Mouse (Mus musculus) gastrocnemius, postnatal 10 days (tissue): ENCODE data around the gene Trf. TPM values are rescaled to one million over a fixed set of nuclear protein-coding genes. Genes with fewer than 3 reads are reported as not detected.
A peak's percentile ranks its signal among the peaks of the same experiment; 100 is the strongest.

ENCODE experiments used
- DNase-seq: peaks from one replicate; pipeline ENCODE4 v3.0.0; 2021; ENCODE audit warnings: mixed read lengths
- long read RNA-seq, 2 experiments: library from polyadenylated mRNA; stranded (forward); transcript quantifications; one replicate each; pipeline ENCODE4 v2.0.0; 2021
- total RNA-seq, 2 experiments: library from RNA; stranded (reverse); gene quantifications; 2 replicates each; pipeline ENCODE4 v1.2.3; 2021

Gene Trf
- total RNA-seq, result 10 to 100 TPM; 12.1 to 27.5 TPM
- long read RNA-seq, experiment 1, transcript Trf-201 (17 exons, 2,571 nt), result major isoform, 35 of 40 reads
- long read RNA-seq, experiment 1, partial matches to known transcripts, result 2 of 40 reads
- long read RNA-seq, experiment 1, other reads (novel, unspliced or antisense), result 3 of 40 reads
- long read RNA-seq, experiment 2, transcript Trf-201 (17 exons, 2,571 nt), result major isoform, 32 of 33 reads
- long read RNA-seq, experiment 2, partial matches to known transcripts, result 1 of 33 reads
- long read RNA-seq, experiment 2, other reads (novel, unspliced or antisense), result 0 of 33 reads

DNA sequence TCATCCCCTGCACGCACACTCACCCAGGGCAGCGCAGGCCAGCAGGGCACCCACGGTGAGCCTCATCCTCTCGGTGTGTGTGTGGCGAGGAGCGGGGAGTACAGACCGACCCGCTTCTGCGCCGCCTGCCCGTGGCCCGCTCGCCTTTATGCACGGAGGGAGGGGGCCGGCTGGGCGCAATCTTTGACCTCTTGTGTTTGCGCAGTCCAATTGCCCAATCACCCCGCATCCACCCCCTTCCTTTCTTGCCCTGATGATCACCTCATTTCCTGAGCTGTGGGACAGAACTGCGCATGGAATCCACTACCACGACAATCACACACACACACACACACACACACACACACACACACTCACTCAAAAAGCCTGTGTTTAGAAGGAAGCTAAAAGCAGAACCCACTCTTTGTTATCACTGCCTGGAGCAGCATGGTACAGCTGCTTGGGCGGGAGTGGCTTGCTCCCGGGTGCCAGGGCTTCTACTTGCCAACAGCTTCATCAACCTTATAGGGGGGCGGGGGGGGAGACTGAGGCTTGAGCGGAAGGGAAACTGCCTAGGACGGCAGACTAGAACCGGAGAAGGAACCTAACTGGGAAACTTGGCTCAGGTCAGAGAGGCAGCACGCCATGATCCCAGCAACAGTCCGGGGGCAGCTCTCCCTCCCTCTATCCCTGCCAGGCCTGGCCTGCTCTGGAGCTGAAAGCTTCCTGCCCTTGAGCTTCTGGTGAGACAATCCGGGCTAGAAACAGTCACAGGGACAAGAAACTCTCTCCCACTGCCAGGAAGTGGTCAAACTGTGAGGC lies at the start of gene Trf, which contains the start of gene Gm20425:
Gene Trf (minus strand): TSS at position 294 of the 801 bp plus-strand sequence.
Gene Gm20425 (minus strand): TSS at position 157 of the 801 bp plus-strand sequence.
- DNase-seq, result peak; percentile 30

DNA sequence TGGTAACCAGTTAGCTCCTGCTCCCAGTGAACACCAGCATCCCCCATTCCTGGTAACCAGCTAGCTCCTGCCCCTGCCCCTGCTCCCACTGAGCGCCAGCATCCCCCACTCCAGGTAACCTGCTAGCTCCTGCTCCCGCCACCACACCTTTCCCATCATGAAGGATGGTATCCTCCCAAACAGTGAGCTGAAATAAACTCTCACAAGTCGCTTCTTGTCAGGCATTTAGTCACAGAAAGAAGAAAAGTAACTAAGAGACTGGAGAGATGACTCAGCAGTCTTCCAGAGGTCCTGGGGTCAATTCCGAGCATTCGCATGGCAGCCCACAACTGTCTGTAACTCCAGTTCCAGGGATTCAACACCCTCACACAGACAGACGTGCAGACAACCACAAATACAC lies 46.6 kb upstream of the Trf start:
- no peak for DNase-seq

DNA sequence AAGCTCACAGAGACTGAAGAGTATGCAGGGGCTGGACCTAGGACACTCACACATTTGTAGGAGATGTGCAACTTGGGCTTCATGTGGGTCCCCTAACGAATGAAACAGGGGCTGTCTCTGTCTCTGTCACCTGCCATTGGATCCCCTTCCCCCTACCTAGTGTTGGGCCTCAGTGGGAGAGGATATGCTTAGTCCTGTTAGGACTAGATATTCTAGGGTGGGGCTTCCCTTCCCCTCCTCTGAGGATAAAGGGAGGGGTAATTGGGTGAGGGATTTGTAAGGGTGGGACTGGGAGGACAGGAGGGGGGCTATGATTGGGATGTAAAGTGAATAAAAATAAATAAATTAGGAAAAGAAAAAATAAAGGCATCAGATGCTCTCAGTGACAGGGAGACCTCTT lies 45.4 kb upstream of the Trf start:
- no peak for DNase-seq

DNA sequence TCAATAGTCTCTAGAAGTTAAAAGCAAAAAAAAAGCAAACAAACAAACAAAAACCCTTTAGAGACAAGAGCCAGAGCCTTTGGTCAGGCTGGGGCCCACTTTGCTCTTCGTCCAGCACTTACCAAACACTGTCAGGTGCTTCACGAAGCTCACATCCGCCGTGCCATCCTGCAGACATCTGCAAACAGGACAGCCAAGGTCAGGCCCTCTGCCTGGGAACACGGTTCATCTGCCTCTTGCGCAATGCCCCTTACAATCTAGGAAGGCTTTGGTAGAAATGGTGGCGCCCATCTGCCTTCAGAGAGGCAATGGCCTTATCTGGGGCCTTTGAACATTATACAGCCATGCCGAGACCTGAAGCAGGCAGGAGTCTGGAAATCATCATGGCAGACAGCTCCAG lies 44.6 kb upstream of the Trf start:
- no peak for DNase-seq

DNA sequence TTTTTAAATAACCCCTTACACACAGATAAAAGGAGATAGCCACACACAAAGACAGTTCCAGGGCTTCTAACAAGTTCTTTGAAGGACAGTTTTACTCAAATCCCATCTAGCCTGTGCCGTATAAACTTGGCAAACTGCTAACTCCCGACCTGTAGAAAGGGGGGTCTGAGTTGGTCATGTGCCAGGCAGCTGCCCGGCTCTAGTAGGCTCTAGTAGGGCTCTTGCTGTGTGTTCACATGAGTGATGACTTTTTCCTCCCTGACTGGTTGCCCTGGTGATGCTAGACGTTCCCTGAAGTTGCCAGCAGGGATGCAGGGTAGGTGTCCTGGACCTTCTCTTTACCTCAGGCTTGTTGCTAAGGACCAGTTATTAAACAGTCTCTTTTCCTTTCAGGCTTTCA lies 40.9 kb upstream of the Trf start:
- DNase-seq, result no peak

DNA sequence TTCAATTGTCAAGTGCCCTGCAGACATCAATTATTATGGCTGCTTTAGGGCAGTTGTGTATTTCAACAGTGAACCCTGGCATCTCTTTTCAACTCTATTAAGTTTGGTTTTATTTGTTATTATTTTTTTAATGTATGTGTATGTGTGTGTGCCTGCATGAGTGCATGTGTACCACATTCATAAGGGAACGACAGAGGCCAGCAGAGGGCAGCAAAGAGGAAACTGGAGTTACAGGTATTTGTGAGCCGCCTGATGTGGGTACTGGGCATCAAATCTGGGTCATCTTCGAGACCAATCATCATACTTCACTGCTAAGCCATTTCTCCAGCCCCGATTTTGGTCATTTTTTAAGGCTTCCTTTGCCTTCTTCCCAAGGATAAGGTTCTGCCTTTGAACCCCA lies 35.5 kb upstream of the Trf start:
- no peak for DNase-seq

DNA sequence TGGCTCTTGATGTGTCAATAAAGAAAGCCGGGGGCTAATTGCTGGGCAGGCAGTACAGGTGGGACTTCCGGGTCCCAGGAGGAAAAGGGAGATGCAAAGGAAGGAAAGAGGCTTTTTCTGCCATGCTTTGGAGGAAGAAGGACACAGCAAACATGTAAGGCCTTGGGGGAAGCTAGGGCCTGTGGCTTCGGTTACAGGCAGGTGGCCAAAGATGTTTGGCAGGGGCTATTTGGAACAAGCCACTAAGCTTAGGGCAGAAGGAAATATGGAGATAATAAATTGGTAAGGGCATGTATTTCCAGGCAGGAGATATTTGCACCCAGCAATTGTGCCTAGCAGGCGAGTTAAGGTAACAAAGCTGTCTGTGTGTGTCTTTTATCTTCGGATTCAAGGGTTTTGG lies 22.7 kb upstream of the Trf start:
- DNase-seq, result peak; percentile 22

DNA sequence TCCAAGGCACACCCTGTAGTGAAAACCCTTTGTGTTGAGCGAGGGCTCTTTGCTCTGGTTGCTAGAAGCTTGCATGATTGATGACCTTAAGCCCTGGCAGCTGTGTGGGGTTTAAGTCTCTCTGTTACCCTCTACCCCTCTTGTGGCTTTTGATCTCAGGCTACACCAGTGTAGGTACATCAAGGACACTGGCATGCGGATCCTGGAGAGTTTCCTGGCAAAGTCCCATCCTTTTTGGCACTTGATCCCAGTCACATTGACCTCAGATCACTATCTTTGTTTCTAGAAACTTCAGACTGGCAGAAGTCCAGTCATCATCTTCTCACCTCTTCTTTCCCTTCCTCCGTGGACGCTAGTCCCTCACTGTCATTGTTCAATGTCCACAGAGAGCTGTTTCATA lies 18.4 kb upstream of the Trf start:
- no peak for DNase-seq

DNA sequence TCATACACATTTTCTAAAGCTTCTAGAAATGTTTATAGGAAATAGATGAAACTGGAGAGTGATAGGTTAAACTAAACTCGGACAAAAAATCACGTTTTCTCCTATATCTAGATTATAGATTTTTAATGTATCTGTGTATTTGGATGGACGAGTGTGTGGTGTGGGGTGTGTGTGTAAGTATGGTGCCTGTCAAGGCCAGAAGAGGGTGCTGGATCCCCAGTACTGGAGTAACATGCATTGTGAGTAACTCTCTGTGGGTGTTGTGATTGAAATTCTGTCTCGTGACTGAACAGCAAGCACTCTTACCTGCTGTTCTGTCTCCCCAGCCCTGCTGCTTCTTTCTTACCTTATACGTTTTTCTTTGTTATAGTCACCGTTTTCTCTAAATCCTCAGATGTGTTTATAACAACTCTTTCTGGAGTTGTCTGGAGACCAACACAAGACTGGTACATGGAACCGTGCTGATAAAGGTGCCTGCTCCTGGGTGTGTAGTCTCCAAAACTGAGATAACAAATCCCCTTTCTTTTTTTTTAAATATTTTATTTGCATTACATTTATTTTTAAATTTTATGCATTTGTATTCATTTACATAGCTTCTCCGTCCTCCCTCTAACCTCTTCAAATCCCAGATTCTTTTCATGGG lies 16.4 kb upstream of the Trf start:
- DNase-seq, result no peak

DNA sequence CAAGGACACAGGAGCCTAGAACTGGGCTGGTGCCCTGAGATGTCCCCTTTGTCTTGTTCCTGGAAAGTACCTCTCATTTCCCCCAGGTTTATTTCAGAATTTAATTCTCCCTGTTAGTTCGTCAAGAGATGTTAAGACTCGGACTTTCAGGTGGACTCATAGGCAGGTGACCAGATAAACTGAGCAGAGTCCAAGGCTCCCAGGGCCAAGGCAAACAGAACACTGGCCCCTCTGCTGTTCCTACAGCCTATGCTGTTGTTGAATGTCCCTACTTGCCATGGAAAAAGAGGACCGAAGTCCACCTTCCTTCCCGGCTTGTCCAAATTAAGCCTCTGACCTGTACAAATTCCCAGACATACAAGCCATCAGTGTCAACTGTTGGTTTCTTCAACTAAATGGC lies 13.4 kb upstream of the Trf start:
- no peak for DNase-seq

DNA sequence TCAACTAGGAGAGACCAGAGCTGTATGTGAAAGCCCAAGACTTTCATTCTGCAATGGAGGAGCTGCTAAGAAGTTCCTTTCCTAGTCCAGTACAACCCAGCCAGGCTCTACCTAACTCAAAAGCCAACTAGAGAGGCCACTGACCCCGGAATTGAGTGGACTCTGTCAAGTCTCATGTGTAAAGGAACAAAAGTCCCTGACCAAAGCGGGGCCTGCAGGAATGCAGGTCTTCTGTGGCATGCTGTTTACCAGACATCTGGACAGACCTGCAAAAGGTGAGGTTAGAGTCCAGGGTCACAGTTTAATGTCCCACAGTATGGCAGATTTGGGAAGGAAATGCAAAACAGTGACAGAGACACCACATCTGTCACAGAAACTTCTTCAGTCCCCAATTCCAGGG lies 11.0 kb upstream of the Trf start:
- no peak for DNase-seq

DNA sequence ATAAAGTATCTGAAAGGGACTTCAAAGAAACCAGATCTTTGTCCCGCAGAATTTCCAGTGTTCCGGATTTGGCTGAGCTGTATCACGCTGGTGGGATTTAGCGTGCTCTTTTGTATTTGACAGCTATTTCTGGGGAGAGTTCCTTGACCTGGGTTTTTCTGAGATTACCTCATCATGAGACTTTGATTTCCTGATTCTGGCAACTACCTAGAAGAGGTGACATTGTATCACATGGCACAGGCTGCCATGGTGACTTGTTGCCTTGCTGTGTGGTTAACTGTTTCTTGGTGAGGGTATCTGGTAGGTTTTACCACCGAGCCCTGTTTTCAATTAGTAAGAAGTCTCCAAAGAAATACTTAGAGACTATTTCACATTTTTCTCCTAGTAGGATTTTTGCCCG lies 9.2 kb upstream of the Trf start:
- no peak for DNase-seq

DNA sequence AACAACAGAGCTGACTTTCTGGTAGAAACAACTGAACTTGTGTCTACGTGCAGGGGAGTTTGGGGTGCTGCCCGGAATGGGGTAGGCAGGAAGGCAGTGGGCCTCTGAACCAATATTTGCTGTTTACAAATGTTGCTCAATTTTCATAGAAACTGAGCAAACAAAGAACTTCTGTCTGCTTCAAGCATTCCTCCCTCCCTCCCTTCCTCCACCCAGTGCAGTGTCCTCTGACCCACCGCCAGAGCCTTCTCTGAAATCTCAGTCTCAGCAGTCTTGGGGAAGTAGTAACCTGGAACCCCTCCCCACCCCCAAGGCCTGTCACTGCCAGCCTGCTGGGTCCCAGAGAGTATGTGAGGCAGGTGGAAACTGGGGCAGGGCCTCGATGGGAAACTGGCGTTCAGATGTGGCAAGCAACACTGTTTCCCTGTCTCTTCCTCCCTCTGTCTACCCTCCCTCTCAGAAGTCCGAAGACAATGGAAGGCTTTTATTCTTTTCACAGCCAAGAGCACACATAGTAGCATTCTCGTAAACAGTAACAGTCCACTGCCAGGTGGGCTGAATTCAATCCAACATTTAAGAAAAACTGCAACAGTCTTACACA lies 4.4 kb upstream of the Trf start:
- no peak for DNase-seq

DNA sequence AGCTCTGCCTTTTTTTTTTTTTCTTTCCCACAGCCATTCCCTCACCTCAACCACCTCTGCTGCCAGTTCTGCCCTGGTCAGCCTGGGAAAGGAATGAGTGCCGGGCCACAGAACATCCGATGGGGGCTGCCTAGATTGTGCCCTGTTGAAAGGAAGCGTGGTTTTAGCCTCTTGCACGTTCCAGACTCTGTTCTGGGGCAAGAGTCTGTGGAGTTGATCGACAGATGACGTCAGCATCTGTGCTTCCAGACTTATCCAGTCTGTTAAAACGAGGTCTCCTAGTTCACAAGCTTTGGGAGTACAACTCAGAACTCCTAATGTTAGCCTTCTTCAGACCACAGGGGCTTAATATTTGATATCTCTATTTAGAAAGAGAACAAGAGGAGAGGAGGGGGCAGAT lies 3.8 kb upstream of the Trf start:
- DNase-seq, result no peak

DNA sequence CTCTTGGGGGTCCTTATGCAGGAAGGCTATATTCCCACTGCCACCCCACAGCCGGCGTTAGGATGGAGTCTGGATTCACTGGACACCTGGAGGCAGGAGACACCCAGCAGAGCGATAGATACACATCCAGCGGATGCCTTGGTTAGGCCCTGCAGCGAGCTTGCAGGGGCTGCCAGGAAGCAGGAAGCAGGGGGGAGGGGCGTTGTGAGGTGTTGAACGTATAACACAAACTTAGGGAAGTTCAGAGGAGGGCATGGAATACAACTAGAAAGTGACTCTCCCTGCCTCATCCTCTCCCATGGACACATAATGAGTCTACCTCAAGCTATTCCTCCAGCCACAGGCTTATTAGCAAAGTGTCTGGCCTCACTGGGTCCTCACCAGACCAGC lies 2.8 kb upstream of the Trf start:
- no peak for DNase-seq

DNA sequence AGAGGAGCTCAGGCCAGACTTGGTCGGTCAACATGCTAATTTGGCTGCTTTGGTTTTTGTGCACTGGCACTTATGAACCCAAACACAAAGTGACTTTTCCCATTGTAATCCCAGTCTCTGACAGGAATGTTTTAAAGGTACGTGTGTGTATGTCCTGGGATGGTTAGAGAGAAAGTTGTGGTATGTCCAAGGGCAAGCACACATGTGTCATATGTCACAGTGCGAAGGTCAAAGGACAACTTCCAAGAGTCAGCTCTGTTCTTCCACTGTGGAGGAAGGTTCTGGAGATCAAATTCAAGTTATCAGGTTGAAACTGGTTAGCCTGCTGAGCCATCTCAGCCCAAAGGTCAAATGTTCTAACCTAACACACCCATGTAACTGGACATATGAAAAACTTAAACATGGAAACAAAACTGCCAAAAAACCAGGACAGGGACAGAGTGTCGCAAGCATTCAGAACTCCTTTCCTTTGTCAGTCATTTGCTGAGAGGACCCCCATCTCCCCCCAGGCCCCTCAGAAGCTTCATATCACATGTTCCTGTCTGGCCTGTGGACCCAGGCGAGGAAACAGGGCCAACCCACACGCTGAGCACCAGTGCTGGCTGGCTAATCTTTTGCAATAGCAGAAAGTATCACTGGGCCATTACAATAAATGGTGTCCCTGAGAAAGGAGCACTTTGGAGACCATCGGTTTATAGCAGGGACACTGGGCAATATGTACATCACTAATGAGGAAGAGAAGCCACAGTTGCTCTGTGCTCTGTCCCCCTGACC lies 2.2 kb upstream of the Trf start:
- DNase-seq, result no peak

DNA sequence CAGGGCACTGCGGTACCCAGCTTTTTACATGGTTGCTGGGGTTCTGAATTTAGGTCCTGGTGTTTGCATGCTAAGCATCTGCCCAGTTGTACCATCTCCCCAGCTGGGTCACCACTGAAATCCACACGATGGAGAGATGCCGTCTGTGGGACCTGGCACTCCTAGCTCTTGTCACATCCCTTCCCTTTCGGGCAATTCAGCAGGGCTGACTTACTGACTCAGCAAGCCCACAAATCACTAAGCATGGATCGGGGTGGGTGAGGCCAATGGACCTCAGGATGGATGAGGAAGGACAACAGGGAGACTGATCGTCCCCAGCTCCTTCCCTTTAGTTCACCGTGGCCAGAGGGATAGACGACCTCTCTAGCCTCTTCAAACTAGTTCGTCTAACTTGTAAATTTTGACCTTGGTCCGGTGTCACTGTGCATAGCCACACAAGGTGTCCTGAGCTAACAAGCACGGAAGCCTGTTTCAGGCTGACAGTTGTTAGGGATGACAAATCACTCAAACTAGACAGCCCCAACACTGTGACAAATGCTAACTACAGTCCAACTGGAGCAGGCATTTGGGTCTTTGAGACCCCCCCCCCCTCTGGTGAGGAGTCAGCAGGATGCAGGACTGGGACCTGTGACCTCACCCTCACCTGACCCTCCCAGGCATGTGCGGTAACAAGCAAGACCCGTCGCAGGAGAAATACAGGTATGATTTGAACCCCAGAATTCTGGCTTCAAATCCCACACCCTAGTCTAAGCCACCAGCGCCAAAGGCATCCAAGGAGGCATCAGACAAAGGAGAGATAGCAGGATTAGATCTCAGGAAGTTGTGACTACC lies 992 bp downstream of the Trf start:
- DNase-seq, result no peak

DNA sequence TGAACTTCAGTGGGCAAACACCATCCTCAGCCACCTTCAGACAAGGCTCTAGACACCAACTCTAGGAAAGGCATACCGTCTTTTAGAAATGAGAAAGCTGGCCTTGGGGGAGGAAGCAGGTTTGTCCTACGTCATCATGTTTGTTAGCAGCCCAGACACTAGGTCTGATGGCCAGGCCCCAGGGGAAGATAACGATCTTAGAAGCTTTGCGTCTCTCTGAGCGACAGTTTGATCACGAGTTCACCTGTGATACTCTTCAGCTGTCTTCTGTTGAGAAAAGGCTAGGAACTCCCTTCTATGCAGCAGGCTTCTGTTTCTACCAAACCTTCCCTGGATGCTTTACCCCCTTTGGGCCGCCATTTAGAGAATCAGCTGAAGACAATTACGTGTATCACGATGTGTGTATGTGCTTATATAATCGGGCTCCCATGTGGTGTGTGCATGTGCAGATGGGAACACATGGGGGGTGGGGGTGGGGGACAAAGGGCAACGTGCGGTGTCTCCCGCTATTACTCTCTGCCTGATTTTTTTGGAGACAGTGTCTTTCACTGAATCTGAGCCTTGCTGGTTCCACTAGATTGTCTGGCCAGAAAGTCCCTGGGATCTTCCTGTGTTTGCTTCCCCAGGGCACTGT lies 1.8 kb downstream of the Trf start:
- DNase-seq, result no peak

DNA sequence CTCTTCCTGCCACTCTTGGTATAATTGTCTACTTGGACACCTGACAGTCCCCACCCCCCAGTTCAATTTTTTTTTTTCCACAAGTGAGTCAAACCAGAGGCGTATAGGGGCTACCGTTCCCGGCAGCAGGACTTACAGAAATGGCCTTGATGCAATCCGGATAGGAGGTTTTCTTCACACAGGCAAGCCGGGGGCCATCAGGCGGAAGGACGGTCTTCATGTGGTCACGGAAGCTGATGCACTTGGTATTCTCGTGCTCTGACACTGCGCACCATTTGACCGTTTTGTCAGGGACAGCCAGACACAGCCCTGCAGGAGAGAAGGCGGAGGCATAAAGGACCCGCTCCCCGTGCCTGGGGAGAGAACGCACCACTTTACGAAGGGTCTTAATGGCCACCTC lies 2.5 kb downstream of the Trf start:
- no peak for DNase-seq

DNA sequence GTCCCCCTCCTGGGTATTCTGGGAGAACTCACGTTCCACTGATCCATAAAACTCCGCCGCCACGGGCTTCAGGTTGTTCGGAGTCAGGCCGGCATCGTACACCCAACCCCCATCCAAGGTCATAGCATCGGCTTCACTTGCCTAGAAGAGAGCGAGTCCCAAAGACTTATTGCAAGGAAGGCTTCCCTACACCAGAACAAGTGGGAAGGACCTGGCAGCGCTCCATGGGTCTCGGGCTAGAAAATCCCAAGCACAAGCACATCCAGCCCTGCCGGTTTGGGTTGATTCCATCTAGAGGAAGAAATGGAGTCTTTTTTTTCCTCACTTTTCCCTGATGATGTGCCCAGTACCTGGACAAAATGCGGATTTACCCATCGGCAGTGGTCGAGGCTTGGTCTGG lies 3.4 kb downstream of the Trf start:
- DNase-seq, result peak; percentile 53

DNA sequence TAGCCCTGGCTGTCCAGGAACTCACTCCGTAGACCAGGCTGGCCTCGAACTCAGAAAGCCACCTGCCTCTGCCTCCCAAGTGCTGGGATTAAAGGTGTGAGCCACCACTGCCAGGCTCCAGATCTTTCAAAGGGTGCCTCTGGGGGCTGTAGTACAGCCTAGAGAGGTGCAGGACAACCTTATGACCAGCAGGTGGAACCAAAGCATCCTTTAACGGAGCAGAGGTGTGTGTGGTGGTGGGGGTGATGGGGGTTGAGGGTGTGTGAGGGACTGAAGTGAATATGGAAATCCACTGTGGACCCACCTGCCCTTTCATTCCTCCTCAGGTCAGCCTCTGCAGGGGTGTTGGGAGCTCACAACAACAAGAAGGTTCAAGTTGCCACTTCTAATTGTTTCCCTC lies 4.8 kb downstream of the Trf start:
- DNase-seq, result no peak
